Mouse (Mus musculus): Measurements from ENCODE around the gene Tex2.

DNA sequence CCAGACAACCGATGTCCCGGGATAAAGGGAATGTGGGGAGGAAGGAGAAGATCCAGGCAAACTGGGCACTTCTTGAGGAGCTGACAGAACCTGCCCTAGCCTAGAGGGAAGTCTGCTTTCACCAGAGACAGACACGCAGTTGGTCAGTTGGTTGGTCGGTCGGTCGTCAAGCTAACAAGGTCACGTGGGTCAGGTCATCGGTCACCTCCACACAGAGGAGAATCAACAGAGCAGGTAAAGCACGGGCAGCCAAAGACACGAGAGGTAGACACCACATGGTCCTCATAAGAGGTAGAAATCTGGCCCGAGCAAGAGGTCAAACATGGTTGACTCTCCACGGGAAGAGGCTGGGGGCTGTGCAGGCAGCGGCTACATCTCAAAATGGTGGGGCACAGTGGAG, 70.2 kb downstream of the Tex2 start:
- TF ChIP-seq CTCF (IDR thresholded peaks at IDR 0.05; ENCODE audit: borderline replicate concordance, insufficient read depth, low read length) (no peak), POLR2A (IDR thresholded peaks at IDR 0.05; ENCODE audit: low read depth, low read length) (no peak)

Data from embryonic fibroblast, embryonic 13.5 days (primary cell).